Mouse (Mus musculus) thymus, adult 2 months (tissue): ENCODE measurements around the gene Cdca8.

Experiments used
- CTCF ChIP-seq: fragments of 200-500 bp; IDR thresholded peaks from 2 replicates; pipeline ENCODE4 v1.5.1; 2012; ENCODE audit warnings: mild to moderate bottlenecking, control low read depth, low read length, moderate library complexity, borderline replicate concordance; ENCODE audit not compliant: control insufficient read depth, poor library complexity, insufficient read depth; ENCODE audit errors: extremely low read depth
- POLR2A ChIP-seq: fragments of 200-500 bp; IDR thresholded peaks from 2 replicates; pipeline ENCODE4 v1.6.1; 2012; ENCODE audit warnings: mild to moderate bottlenecking, low read length, control low read depth, moderate library complexity; ENCODE audit not compliant: control insufficient read depth, poor library complexity, insufficient read depth; ENCODE audit errors: extremely low read depth

DNA sequence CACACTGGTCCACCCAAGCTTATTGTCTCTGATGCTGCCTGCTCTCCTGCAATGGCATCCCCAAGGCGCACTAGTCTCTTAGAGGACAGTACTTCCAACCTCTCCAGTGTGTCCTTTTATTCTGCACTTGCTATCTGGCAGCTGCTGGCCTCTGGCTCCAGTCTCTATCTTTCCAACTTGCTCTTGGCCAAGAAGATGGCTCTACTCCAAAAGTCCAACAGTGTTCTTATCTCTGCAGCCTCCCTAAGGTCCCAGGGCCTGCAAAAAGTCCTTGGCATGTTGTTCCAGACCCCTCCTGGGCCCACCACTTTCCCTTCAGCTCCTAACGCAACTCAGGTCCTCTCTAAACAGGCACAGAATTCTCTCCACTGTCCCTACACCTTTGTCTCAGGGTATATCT, 18.2 kb upstream of the Cdca8 start:
- TF ChIP-seq CTCF (no peak), POLR2A (no peak)
